Mouse (Mus musculus) heart, embryonic 12.5 days (tissue): ENCODE measurements around the gene Ktn1. TPM values are rescaled to one million over a fixed set of nuclear protein-coding genes. Genes with fewer than 3 reads are reported as not detected.

Source experiments
- ATAC-seq: fragments of 200-750 bp; cut with Nextera tagmentation; 2 replicates; pipeline ENCODE4 v1.8.0; 2017; ENCODE audit warnings: moderate TSS enrichment, moderate library complexity; ENCODE audit not compliant: insufficient number of reproducible peaks, low FRiP score
- H3K27ac ChIP-seq: fragments of 300-500 bp; sonication (generic); 2 replicates; pipeline ENCODE4 v1.5.1; 2016; ENCODE audit warnings: mild to moderate bottlenecking, moderate library complexity; ENCODE audit not compliant: poor library complexity, severe bottlenecking
- H3K27me3 ChIP-seq: fragments of 300-500 bp; sonication (generic); replicated peaks from 2 replicates; pipeline ENCODE4 v1.6.1; 2016; ENCODE audit warnings: mild to moderate bottlenecking, moderate library complexity
- H3K36me3 ChIP-seq: fragments of 300-500 bp; sonication (generic); 2 replicates; pipeline ENCODE4 v1.6.1; 2016; ENCODE audit warnings: mild to moderate bottlenecking, moderate library complexity
- H3K4me1 ChIP-seq: fragments of 300-500 bp; sonication (generic); replicated peaks from 2 replicates; pipeline ENCODE4 v1.6.1; 2016; ENCODE audit warnings: mild to moderate bottlenecking
- H3K4me2 ChIP-seq: fragments of 300-500 bp; sonication (generic); 2 replicates; pipeline ENCODE4 v1.6.1; 2016; ENCODE audit warnings: mild to moderate bottlenecking, moderate library complexity
- H3K4me3 ChIP-seq: fragments of 300-500 bp; sonication (generic); 2 replicates; pipeline ENCODE4 v1.5.1; 2016; ENCODE audit warnings: mild to moderate bottlenecking
- H3K9ac ChIP-seq: fragments of 300-500 bp; sonication (generic); 2 replicates; pipeline ENCODE4 v1.6.1; 2016; ENCODE audit warnings: mild to moderate bottlenecking, moderate library complexity
- H3K9me3 ChIP-seq: fragments of 300-500 bp; sonication (generic); replicated peaks from 2 replicates; pipeline ENCODE4 v1.6.1; 2016; ENCODE audit warnings: mild to moderate bottlenecking, moderate library complexity
- WGBS: fragments of 180-500 bp; shearing (Covaris S2); methylation state at CpG from one replicate; pipeline ENCODE4 v1.1.7; 2016; 5-methylcytosine and 5-hydroxymethylcytosine counted together
- polyA plus RNA-seq: library from polyadenylated mRNA; unstranded; fragments of >200 nt; fragmentation: Nextera tagmentation; extraction: Ambion mirVana; gene quantifications from 2 replicates; pipeline ENCODE4 v1.2.1, GENCODE M21; 2016

Ktn1 gene
- polyA plus RNA-seq, 1 experiment from 2014 or later, result 93.5 TPM

GRCm38 (mm10) chr14:47665061-47665778, 17.0 kb downstream of the Ktn1 start:
- H3K9ac ChIP-seq, result no peak overlapping the region
- ATAC-seq, result no peak
- H3K4me3 ChIP-seq, result no peak overlapping the region
- H3K36me3 ChIP-seq, result peaks cover 35% of the 10 kb centered on the region
- no peak overlapping the region for H3K4me2 ChIP-seq
- no peaks in the 10 kb centered on the region for H3K9me3 ChIP-seq
- no peaks in the 10 kb centered on the region for H3K27me3 ChIP-seq
- H3K4me1 ChIP-seq, result peaks cover 5% of the 10 kb centered on the region; the same call in 1 of the 2 replicates
- H3K27ac ChIP-seq, result no peak overlapping the region
- 81% methylated on average over 5 of the region's 5 CpGs for WGBS

- Histone ChIP-seq H3K4me1 (peaks cover 5% of the 10 kb centered on the region; the same call in 1 of the 2 replicates), H3K9ac (no peak overlapping the region), H3K4me2 (no peak overlapping the region), H3K27ac (no peak overlapping the region), H3K36me3 (peaks cover 50% of the 10 kb centered on the region), H3K4me3 (no peak overlapping the region), H3K27me3 (no peaks in the 10 kb centered on the region), H3K9me3 (no peaks in the 10 kb centered on the region)
- no peak for ATAC-seq
These were observed 19.8 kb downstream of the Ktn1 start for GRCm38 (mm10) chr14:47668096-47668495.

GRCm38 (mm10) chr14:47682886-47683285, 34.6 kb downstream of the Ktn1 start:
- no peak for ATAC-seq
- no peaks in the 10 kb centered on the region for H3K9me3 ChIP-seq
- no peak overlapping the region for H3K4me3 ChIP-seq
- no peak overlapping the region for H3K4me2 ChIP-seq
- WGBS, result 93% methylated on average over 10 of the region's 10 CpGs
- peaks cover 79% of the 10 kb centered on the region for H3K36me3 ChIP-seq
- H3K27me3 ChIP-seq, result no peaks in the 10 kb centered on the region
- no peak overlapping the region for H3K9ac ChIP-seq
- no peaks in the 10 kb centered on the region for H3K4me1 ChIP-seq
- no peak overlapping the region for H3K27ac ChIP-seq

GRCm38 (mm10) chr14:47684579-47684978, 36.3 kb downstream of the Ktn1 start:
- no peak for ATAC-seq
- WGBS, result 93% methylated on average over 5 of the region's 5 CpGs
- Histone ChIP-seq H3K4me2 (no peak overlapping the region), H3K27ac (no peak overlapping the region), H3K4me3 (no peak overlapping the region), H3K9ac (no peak overlapping the region), H3K9me3 (no peaks in the 10 kb centered on the region), H3K4me1 (no peaks in the 10 kb centered on the region), H3K27me3 (no peaks in the 10 kb centered on the region), H3K36me3 (peaks cover 81% of the 10 kb centered on the region)

- Histone ChIP-seq H3K4me2 (no peak overlapping the region), H3K27me3 (no peaks in the 10 kb centered on the region), H3K4me1 (no peaks in the 10 kb centered on the region), H3K9me3 (no peaks in the 10 kb centered on the region), H3K36me3 (peaks cover 56% of the 10 kb centered on the region), H3K27ac (no peak overlapping the region), H3K9ac (no peak overlapping the region), H3K4me3 (no peak overlapping the region)
- 87% methylated on average over 5 of the region's 5 CpGs for WGBS
- no peak for ATAC-seq
These were observed 50.9 kb downstream of the Ktn1 start for GRCm38 (mm10) chr14:47699126-47699525.

- no peaks in the 10 kb centered on the region for H3K9me3 ChIP-seq
- 0 out of 2 replicates have a peak, but pooled peaks cover 4% of the 10 kb centered on the region for H3K4me1 ChIP-seq
- 61% methylated on average over 3 of the region's 3 CpGs for WGBS
- H3K9ac ChIP-seq, result no peak overlapping the region
- no peak for ATAC-seq
- no peak overlapping the region for H3K4me2 ChIP-seq
- H3K27me3 ChIP-seq, result no peaks in the 10 kb centered on the region
- no peak overlapping the region for H3K4me3 ChIP-seq
- peaks cover 64% of the 10 kb centered on the region for H3K36me3 ChIP-seq
- no peak overlapping the region for H3K27ac ChIP-seq
These were observed 61.3 kb downstream of the Ktn1 start for GRCm38 (mm10) chr14:47709546-47709945.

GRCm38 (mm10) chr14:47715771-47716170, 67.5 kb downstream of the Ktn1 start:
- no peaks in the 10 kb centered on the region for H3K9me3 ChIP-seq
- H3K27ac ChIP-seq, result no peak overlapping the region
- no peak overlapping the region for H3K9ac ChIP-seq
- peaks cover 50% of the 10 kb centered on the region for H3K36me3 ChIP-seq
- ATAC-seq, result no peak
- H3K4me1 ChIP-seq, result no peaks in the 10 kb centered on the region
- 92% methylated on average over 3 of the region's 3 CpGs for WGBS
- no peak overlapping the region for H3K4me2 ChIP-seq
- H3K27me3 ChIP-seq, result no peaks in the 10 kb centered on the region
- H3K4me3 ChIP-seq, result no peak overlapping the region

GRCm38 (mm10) chr14:47717916-47718606, 69.8 kb downstream of the Ktn1 start:
- ATAC-seq, result no peak
- WGBS, result 97% methylated on average over 14 of the region's 14 CpGs
- peaks cover 46% of the 10 kb centered on the region for H3K36me3 ChIP-seq

GRCm38 (mm10) chr14:47720023-47720422, 71.8 kb downstream of the Ktn1 start:
- Histone ChIP-seq H3K36me3 (peaks cover 51% of the 10 kb centered on the region), H3K4me3 (no peak overlapping the region), H3K9me3 (no peaks in the 10 kb centered on the region), H3K27me3 (no peaks in the 10 kb centered on the region), H3K4me1 (no peaks in the 10 kb centered on the region), H3K9ac (no peak overlapping the region), H3K4me2 (no peak overlapping the region), H3K27ac (no peak overlapping the region)
- WGBS, result 93% methylated on average over 4 of the region's 4 CpGs
- ATAC-seq, result no peak

More at GRCm38 (mm10) chr14:47717916-47718606, 69.8 kb downstream of the Ktn1 start:
- Histone ChIP-seq H3K27me3 (no peaks in the 10 kb centered on the region), H3K9ac (no peak overlapping the region), H3K4me3 (no peak overlapping the region), H3K27ac (no peak overlapping the region), H3K9me3 (no peaks in the 10 kb centered on the region), H3K4me2 (no peak overlapping the region), H3K4me1 (no peaks in the 10 kb centered on the region)

GRCm38 (mm10) chr14:47723035-47723434, 74.8 kb downstream of the Ktn1 start:
- no peak for ATAC-seq
- no peaks in the 10 kb centered on the region for H3K4me1 ChIP-seq
- H3K9ac ChIP-seq, result no peak overlapping the region
- peaks cover 60% of the 10 kb centered on the region for H3K36me3 ChIP-seq
- no peak overlapping the region for H3K4me3 ChIP-seq
- H3K27ac ChIP-seq, result no peak overlapping the region
- H3K27me3 ChIP-seq, result no peaks in the 10 kb centered on the region
- H3K4me2 ChIP-seq, result no peak overlapping the region
- no peaks in the 10 kb centered on the region for H3K9me3 ChIP-seq

GRCm38 (mm10) chr14:47728594-47728993, 80.3 kb downstream of the Ktn1 start:
- WGBS, result 97% methylated on average over 1 of the region's 1 CpGs
- no peak overlapping the region for H3K4me3 ChIP-seq
- H3K4me2 ChIP-seq, result no peak overlapping the region
- no peaks in the 10 kb centered on the region for H3K27me3 ChIP-seq
- no peaks in the 10 kb centered on the region for H3K9me3 ChIP-seq
- no peak for ATAC-seq
- H3K9ac ChIP-seq, result no peak overlapping the region
- H3K36me3 ChIP-seq, result peaks cover 86% of the 10 kb centered on the region
- no peaks in the 10 kb centered on the region for H3K4me1 ChIP-seq
- H3K27ac ChIP-seq, result no peak overlapping the region
